Mouse (Mus musculus) liver, embryonic 16.5 days (tissue): Measurements from ENCODE around the gene Cdhr2. TPM values are rescaled to one million over a fixed set of nuclear protein-coding genes. Genes with fewer than 3 reads are reported as not detected.
A peak's percentile ranks its signal among the peaks of the same experiment; 100 is the strongest.

Experiments
- ATAC-seq: fragments of 200-750 bp; cut with Nextera tagmentation; 2 replicates; pipeline ENCODE4 v1.8.0; 2017; ENCODE audit warnings: low read depth, mild to moderate bottlenecking, moderate number of reproducible peaks, moderate library complexity
- H3K27ac ChIP-seq: fragments of 300-500 bp; sonication (generic); 2 replicates; pipeline ENCODE4 v1.5.1; 2014; ENCODE audit warnings: mild to moderate bottlenecking, low read length
- H3K27me3 ChIP-seq: fragments of 300-500 bp; sonication (generic); 2 replicates; pipeline ENCODE4 v1.6.1; 2014; ENCODE audit warnings: low read depth, low read length, mixed read lengths; ENCODE audit not compliant: control insufficient read depth, insufficient read depth
- H3K36me3 ChIP-seq: fragments of 300-500 bp; sonication (generic); 2 replicates; pipeline ENCODE4 v1.6.1; 2014; ENCODE audit warnings: mild to moderate bottlenecking; ENCODE audit not compliant: control insufficient read depth, insufficient read depth
- H3K4me1 ChIP-seq: fragments of 300-500 bp; sonication (generic); 2 replicates; pipeline ENCODE4 v1.6.1; 2014; ENCODE audit warnings: low read depth, low read length, mixed read lengths; ENCODE audit not compliant: control insufficient read depth
- H3K4me2 ChIP-seq: fragments of 300-500 bp; sonication (generic); 2 replicates; pipeline ENCODE4 v1.6.1; 2014; ENCODE audit warnings: low read depth, low read length, mixed read lengths
- H3K4me3 ChIP-seq: fragments of 300-500 bp; sonication (generic); 2 replicates; pipeline ENCODE4 v1.5.1; 2014; ENCODE audit warnings: low read depth, mild to moderate bottlenecking, low read length
- H3K9ac ChIP-seq: fragments of 300-500 bp; sonication (generic); 2 replicates; pipeline ENCODE4 v1.6.1; 2014; ENCODE audit warnings: low read depth, low read length
- H3K9me3 ChIP-seq: fragments of 300-500 bp; sonication (generic); replicated peaks from 2 replicates; pipeline ENCODE4 v1.6.1; 2016; ENCODE audit warnings: low read length; ENCODE audit not compliant: control insufficient read depth
- WGBS: fragments of 180-500 bp; shearing (Covaris S2); extraction: QIAGEN DNeasy Blood & Tissue Kit; methylation state at CpG from one replicate; pipeline ENCODE4 v1.1.7; 2014; ENCODE audit not compliant: insufficient replicate concordance; 5-methylcytosine and 5-hydroxymethylcytosine counted together
- polyA plus RNA-seq: library from polyadenylated mRNA; unstranded; fragments of >200 nt; fragmentation: Nextera tagmentation; extraction: Ambion mirVana; gene quantifications from 2 replicates; pipeline ENCODE4 v1.2.1, GENCODE M21; 2015

The Cdhr2 gene
- polyA plus RNA-seq, 1 experiment from 2014 or later = 26.1 TPM

GRCm38 (mm10) chr13:54710866-54711265 lies 9.6 kb downstream of the Cdhr2 start:
- Histone ChIP-seq H3K4me1 (no peaks in the 10 kb centered on the region), H3K27me3 (no peaks in the 10 kb centered on the region), H3K27ac (no peak overlapping the region), H3K4me3 (no peak overlapping the region), H3K9ac (no peak overlapping the region), H3K9me3 (no peaks in the 10 kb centered on the region), H3K4me2 (no peak overlapping the region), H3K36me3 (no peaks in the 10 kb centered on the region)
- WGBS = 52% methylated on average over 3 of the region's 3 CpGs
- ATAC-seq = no peak

GRCm38 (mm10) chr13:54714393-54714792 lies 13.1 kb downstream of the Cdhr2 start:
- ATAC-seq = no peak
- WGBS = 40% methylated on average over 4 of the region's 4 CpGs
- H3K9me3 ChIP-seq = no peaks in the 10 kb centered on the region

GRCm38 (mm10) chr13:54714996-54715395 lies 13.7 kb downstream of the Cdhr2 start:
- Histone ChIP-seq H3K9me3 (no peaks in the 10 kb centered on the region), H3K4me2 (no peak overlapping the region), H3K27ac (no peak overlapping the region), H3K9ac (no peak overlapping the region), H3K36me3 (no peaks in the 10 kb centered on the region; the same call in 1 of the 2 replicates), H3K4me3 (no peak overlapping the region), H3K27me3 (no peaks in the 10 kb centered on the region), H3K4me1 (no peaks in the 10 kb centered on the region)
- no peak for ATAC-seq
- 67% methylated on average over 10 of the region's 10 CpGs for WGBS

More at GRCm38 (mm10) chr13:54714393-54714792, 13.1 kb downstream of the Cdhr2 start:
- Histone ChIP-seq H3K36me3 (no peaks in the 10 kb centered on the region; the same call in 1 of the 2 replicates), H3K4me3 (no peak overlapping the region), H3K4me1 (no peaks in the 10 kb centered on the region), H3K4me2 (no peak overlapping the region), H3K27ac (no peak overlapping the region), H3K9ac (no peak overlapping the region), H3K27me3 (no peaks in the 10 kb centered on the region)

- no peak for ATAC-seq
- Histone ChIP-seq H3K4me3 (no peak overlapping the region), H3K4me1 (no peaks in the 10 kb centered on the region), H3K27ac (no peak overlapping the region), H3K36me3 (no peaks in the 10 kb centered on the region; the same call in 1 of the 2 replicates), H3K9me3 (no peaks in the 10 kb centered on the region), H3K27me3 (no peaks in the 10 kb centered on the region), H3K4me2 (no peak overlapping the region), H3K9ac (no peak overlapping the region)
- 3% methylated on average over 5 of the region's 5 CpGs for WGBS
Observed at GRCm38 (mm10) chr13:54716916-54717315, 15.7 kb downstream of the Cdhr2 start.

GRCm38 (mm10) chr13:54723143-54723542 lies 21.9 kb downstream of the Cdhr2 start:
- Histone ChIP-seq H3K4me3 (no peak overlapping the region), H3K4me2 (no peak overlapping the region), H3K27ac (no peak overlapping the region), H3K27me3 (no peaks in the 10 kb centered on the region), H3K9me3 (no peaks in the 10 kb centered on the region), H3K4me1 (no peaks in the 10 kb centered on the region), H3K9ac (no peak overlapping the region), H3K36me3 (peaks cover 5% of the 10 kb centered on the region)
- no peak for ATAC-seq
- WGBS = 76% methylated on average over 3 of the region's 3 CpGs

- 65% methylated on average over 11 of the region's 11 CpGs for WGBS
Observed at GRCm38 (mm10) chr13:54726131-54726530, 24.9 kb downstream of the Cdhr2 start.

GRCm38 (mm10) chr13:54736931-54737330 lies 35.7 kb downstream of the Cdhr2 start:
- Histone ChIP-seq H3K4me2 (no peak overlapping the region), H3K9me3 (no peaks in the 10 kb centered on the region), H3K27me3 (peaks cover 40% of the 10 kb centered on the region), H3K4me1 (no peaks in the 10 kb centered on the region), H3K4me3 (no peak overlapping the region), H3K27ac (no peak overlapping the region), H3K36me3 (no peaks in the 10 kb centered on the region), H3K9ac (no peak overlapping the region)
- no peak for ATAC-seq
- WGBS = 6% methylated on average over 3 of the region's 3 CpGs

More at GRCm38 (mm10) chr13:54726131-54726530, 24.9 kb downstream of the Cdhr2 start:
- ATAC-seq = no peak
- H3K4me1 ChIP-seq = no peaks in the 10 kb centered on the region
- H3K9ac ChIP-seq = no peak overlapping the region
- no peaks in the 10 kb centered on the region for H3K27me3 ChIP-seq
- no peaks in the 10 kb centered on the region for H3K9me3 ChIP-seq
- no peak overlapping the region for H3K4me3 ChIP-seq
- no peak overlapping the region for H3K4me2 ChIP-seq
- no peak overlapping the region for H3K27ac ChIP-seq
- H3K36me3 ChIP-seq = peaks cover 5% of the 10 kb centered on the region

- WGBS = 2% methylated on average over 76 of the region's 87 CpGs
- no peaks in the 10 kb centered on the region for H3K9me3 ChIP-seq
- peak overlapping the region; percentile 44 for H3K4me2 ChIP-seq
- peak; percentile 41; the same call in 1 of the 2 replicates for ATAC-seq
- H3K27ac ChIP-seq = no peak overlapping the region
- no peak overlapping the region for H3K9ac ChIP-seq
- no peaks in the 10 kb centered on the region for H3K4me1 ChIP-seq
- H3K36me3 ChIP-seq = no peaks in the 10 kb centered on the region
- peaks cover 40% of the 10 kb centered on the region for H3K27me3 ChIP-seq
- H3K4me3 ChIP-seq = peak overlapping the region; percentile 23
Observed at GRCm38 (mm10) chr13:54737488-54738212, 36.4 kb downstream of the Cdhr2 start.

GRCm38 (mm10) chr13:54738213-54738601 lies 36.9 kb downstream of the Cdhr2 start:
- 5% methylated on average over 34 of the region's 34 CpGs for WGBS
- H3K9ac ChIP-seq = no peak overlapping the region
- H3K4me3 ChIP-seq = peak overlapping the region; percentile 23
- no peak overlapping the region for H3K27ac ChIP-seq
- no peak for ATAC-seq
- no peaks in the 10 kb centered on the region for H3K9me3 ChIP-seq
- H3K4me2 ChIP-seq = peak overlapping the region; percentile 44; the same call in 1 of the 2 replicates
- H3K27me3 ChIP-seq = peaks cover 40% of the 10 kb centered on the region
- no peaks in the 10 kb centered on the region for H3K4me1 ChIP-seq
- H3K36me3 ChIP-seq = no peaks in the 10 kb centered on the region
